Mouse (Mus musculus) neural tube, embryonic 14.5 days (tissue): ENCODE measurements around the gene Kcna3. TPM values are rescaled to one million over a fixed set of nuclear protein-coding genes. Genes with fewer than 3 reads are reported as not detected.

Experiments used
- ATAC-seq: fragments of 200-750 bp; cut with Nextera tagmentation; 2 replicates; pipeline ENCODE4 v1.8.0; 2017; ENCODE audit warnings: low read depth, mild to moderate bottlenecking, moderate TSS enrichment, moderate library complexity
- H3K27ac ChIP-seq: fragments of 300-500 bp; sonication (generic); 2 replicates; pipeline ENCODE4 v1.5.1; 2014; ENCODE audit warnings: low read depth, mild to moderate bottlenecking, control low read depth, low read length, moderate library complexity, mixed read lengths
- H3K27me3 ChIP-seq: fragments of 300-500 bp; sonication (generic); 2 replicates; pipeline ENCODE4 v1.6.1; 2014; ENCODE audit warnings: low read length; ENCODE audit not compliant: control insufficient read depth, insufficient read depth
- H3K36me3 ChIP-seq: fragments of 300-500 bp; sonication (generic); 2 replicates; pipeline ENCODE4 v1.6.1; 2014; ENCODE audit warnings: low read length, mixed read lengths; ENCODE audit not compliant: control insufficient read depth, insufficient read depth
- H3K4me1 ChIP-seq: fragments of 300-500 bp; sonication (generic); 2 replicates; pipeline ENCODE4 v1.6.1; 2014; ENCODE audit warnings: low read length; ENCODE audit not compliant: control insufficient read depth, insufficient read depth
- H3K4me2 ChIP-seq: fragments of 300-500 bp; sonication (generic); 2 replicates; pipeline ENCODE4 v1.6.1; 2014; ENCODE audit warnings: mild to moderate bottlenecking, low read depth, low read length, control low read depth
- H3K4me3 ChIP-seq: fragments of 300-500 bp; sonication (generic); 2 replicates; pipeline ENCODE4 v1.5.1; 2014; ENCODE audit warnings: low read depth, low read length, control low read depth, mixed read lengths
- H3K9ac ChIP-seq: fragments of 300-500 bp; sonication (generic); replicated peaks from 2 replicates; pipeline ENCODE4 v1.6.1; 2014; ENCODE audit warnings: low read depth, mild to moderate bottlenecking, control low read depth, low read length, mixed read lengths
- H3K9me3 ChIP-seq: fragments of 300-500 bp; sonication (generic); 2 replicates; pipeline ENCODE4 v1.6.1; 2016; ENCODE audit warnings: low read length; ENCODE audit not compliant: control insufficient read depth
- WGBS: fragments of 180-500 bp; shearing (Covaris S2); extraction: QIAGEN DNeasy Blood & Tissue Kit; methylation state at CpG from one replicate; pipeline ENCODE4 v1.1.7; 2014; 5-methylcytosine and 5-hydroxymethylcytosine counted together
- polyA plus RNA-seq: library from polyadenylated mRNA; unstranded; fragments of >200 nt; fragmentation: Nextera tagmentation; extraction: Ambion mirVana; gene quantifications from 2 replicates; pipeline ENCODE4 v1.2.1, GENCODE M21; 2014

Gene Kcna3
- 7.2 and 10.3 TPM in 2 replicates for polyA plus RNA-seq

- peak within 1 kb of the TSS; percentile 70 for H3K4me3 ChIP-seq
- H3K27ac ChIP-seq: peak within 1 kb of the TSS; percentile 66
- H3K9ac ChIP-seq: peak within 1 kb of the TSS; percentile 57
- H3K9me3 ChIP-seq: no peaks in the 10 kb centered on the region
- peaks cover 13% of the 10 kb centered on the region for H3K4me1 ChIP-seq
- H3K4me2 ChIP-seq: peak within 1 kb of the TSS; percentile 71
- H3K27me3 ChIP-seq: no peaks in the 10 kb centered on the region
- H3K36me3 ChIP-seq: no peaks in the 10 kb centered on the region
- ATAC-seq: peak; percentile 95
- under 1% methylated on average over 57 of the region's 80 CpGs for WGBS
Observed at GRCm38 (mm10) chr3:107035521-107036457, at the start of gene Kcna3. Kcna3 (plus strand) TSS chr3:107036169.

- H3K4me2 ChIP-seq: no peak overlapping the region
- no peaks in the 10 kb centered on the region for H3K36me3 ChIP-seq
- no peak overlapping the region for H3K9ac ChIP-seq
- no peaks in the 10 kb centered on the region for H3K27me3 ChIP-seq
- H3K27ac ChIP-seq: no peak overlapping the region
- ATAC-seq: no peak
- WGBS: 76% methylated on average over 1 of the region's 1 CpGs
- no peak overlapping the region for H3K4me3 ChIP-seq
- no peaks in the 10 kb centered on the region for H3K4me1 ChIP-seq
- H3K9me3 ChIP-seq: no peaks in the 10 kb centered on the region
Observed at GRCm38 (mm10) chr3:106991334-106991733, 44.6 kb upstream of the Kcna3 start.

- H3K36me3 ChIP-seq: no peaks in the 10 kb centered on the region
- H3K9me3 ChIP-seq: no peaks in the 10 kb centered on the region
- no peak overlapping the region for H3K4me3 ChIP-seq
- H3K27me3 ChIP-seq: no peaks in the 10 kb centered on the region
- 67% methylated on average over 1 of the region's 1 CpGs for WGBS
- H3K4me1 ChIP-seq: no peaks in the 10 kb centered on the region
- no peak overlapping the region for H3K4me2 ChIP-seq
- H3K27ac ChIP-seq: no peak overlapping the region
- H3K9ac ChIP-seq: no peak overlapping the region
- no peak for ATAC-seq
Observed at GRCm38 (mm10) chr3:106995347-106995746, 40.6 kb upstream of the Kcna3 start.

- Histone ChIP-seq H3K4me3 (no peak overlapping the region), H3K9ac (no peak overlapping the region), H3K4me1 (no peaks in the 10 kb centered on the region), H3K27ac (no peak overlapping the region), H3K4me2 (no peak overlapping the region), H3K9me3 (no peaks in the 10 kb centered on the region), H3K27me3 (no peaks in the 10 kb centered on the region), H3K36me3 (no peaks in the 10 kb centered on the region)
- no peak for ATAC-seq
- 91% methylated on average over 2 of the region's 2 CpGs for WGBS
Observed at GRCm38 (mm10) chr3:106996186-106996585, 39.8 kb upstream of the Kcna3 start.

- no peak overlapping the region for H3K4me3 ChIP-seq
- no peak overlapping the region for H3K27ac ChIP-seq
- H3K36me3 ChIP-seq: no peaks in the 10 kb centered on the region
- H3K9ac ChIP-seq: no peak overlapping the region
- H3K27me3 ChIP-seq: no peaks in the 10 kb centered on the region
- no peaks in the 10 kb centered on the region for H3K9me3 ChIP-seq
- no peak overlapping the region for H3K4me2 ChIP-seq
- ATAC-seq: no peak
- H3K4me1 ChIP-seq: no peaks in the 10 kb centered on the region
- 65% methylated on average over 1 of the region's 1 CpGs for whole genome bisulfite sequencing
Observed at GRCm38 (mm10) chr3:106998370-106998769, 37.6 kb upstream of the Kcna3 start.

GRCm38 (mm10) chr3:107000165-107000564, 35.8 kb upstream of the Kcna3 start:
- Histone ChIP-seq H3K27me3 (no peaks in the 10 kb centered on the region), H3K4me2 (no peak overlapping the region), H3K9me3 (no peaks in the 10 kb centered on the region), H3K4me3 (no peak overlapping the region), H3K9ac (no peak overlapping the region), H3K27ac (no peak overlapping the region), H3K4me1 (no peaks in the 10 kb centered on the region), H3K36me3 (no peaks in the 10 kb centered on the region)
- WGBS: 91% methylated on average over 2 of the region's 2 CpGs
- no peak for ATAC-seq

GRCm38 (mm10) chr3:107002249-107003123, 33.5 kb upstream of the Kcna3 start:
- Histone ChIP-seq H3K27ac (no peak overlapping the region), H3K27me3 (no peaks in the 10 kb centered on the region), H3K36me3 (no peaks in the 10 kb centered on the region), H3K4me1 (no peaks in the 10 kb centered on the region), H3K9ac (no peak overlapping the region), H3K4me2 (no peak overlapping the region), H3K4me3 (no peak overlapping the region), H3K9me3 (no peaks in the 10 kb centered on the region)
- peak; percentile 46; the same call in 1 of the 2 replicates for ATAC-seq
- 74% methylated on average over 8 of the region's 8 CpGs for WGBS

- Histone ChIP-seq H3K36me3 (no peaks in the 10 kb centered on the region), H3K27me3 (no peaks in the 10 kb centered on the region)
Observed at GRCm38 (mm10) chr3:107009329-107010076, 26.5 kb upstream of the Kcna3 start.

More at GRCm38 (mm10) chr3:107009329-107010076, 26.5 kb upstream of the Kcna3 start:
- Histone ChIP-seq H3K4me1 (no peaks in the 10 kb centered on the region), H3K27ac (no peak overlapping the region), H3K9me3 (no peaks in the 10 kb centered on the region), H3K4me2 (no peak overlapping the region), H3K9ac (no peak overlapping the region), H3K4me3 (no peak overlapping the region)
- WGBS: 78% methylated on average over 4 of the region's 4 CpGs
- no peak for ATAC-seq
